Mouse (Mus musculus) frontal cortex, postnatal 25 days (tissue): Measurements from ENCODE around the gene Parva.

Experiments used
- DNase-seq, 2 experiments: peaks; one replicate each; pipeline ENCODE4 v3.0.0; 2022; ENCODE audit warnings: low spot score in 2 of 2

Gene Parva

GRCm38 (mm10) chr7:112512895-112513294 lies 85.6 kb downstream of the Parva start:
- DNase-seq: no peak

GRCm38 (mm10) chr7:112514636-112515193 lies 87.4 kb downstream of the Parva start:
- no peak for DNase-seq

- no peak for DNase-seq
Measured at GRCm38 (mm10) chr7:112525465-112525864, 98.2 kb downstream of the Parva start.

GRCm38 (mm10) chr7:112526226-112526625 lies 98.9 kb downstream of the Parva start:
- no peak for DNase-seq

- no peak for DNase-seq
Measured at GRCm38 (mm10) chr7:112527230-112527629, 99.9 kb downstream of the Parva start.

- DNase-seq: no peak
Measured at GRCm38 (mm10) chr7:112528059-112528458, 100.8 kb downstream of the Parva start.

GRCm38 (mm10) chr7:112528582-112529360 lies 101.5 kb downstream of the Parva start:
- no peak for DNase-seq

- no peak for DNase-seq
Measured at GRCm38 (mm10) chr7:112530924-112531323, 103.6 kb downstream of the Parva start.

GRCm38 (mm10) chr7:112534148-112534547 lies 106.8 kb downstream of the Parva start:
- no peak for DNase-seq

- DNase-seq: peak in 1 of 2 experiments; percentile 28
Measured at GRCm38 (mm10) chr7:112535408-112535921, 108.2 kb downstream of the Parva start.

GRCm38 (mm10) chr7:112549136-112549535 lies 121.8 kb downstream of the Parva start:
- no peak for DNase-seq

GRCm38 (mm10) chr7:112561504-112561903 lies 134.2 kb downstream of the Parva start:
- DNase-seq: no peak

- no peak for DNase-seq
Measured at GRCm38 (mm10) chr7:112567004-112567403, 139.7 kb downstream of the Parva start.

GRCm38 (mm10) chr7:112568961-112569360 lies 141.7 kb downstream of the Parva start:
- DNase-seq: no peak

GRCm38 (mm10) chr7:112581621-112582020 lies 154.3 kb downstream of the Parva start:
- DNase-seq: no peak

- no peak for DNase-seq
Measured at GRCm38 (mm10) chr7:112582882-112583405, 155.6 kb downstream of the Parva start.

- no peak for DNase-seq
Measured at GRCm38 (mm10) chr7:112587449-112587848, 160.1 kb downstream of the Parva start.

- DNase-seq: no peak
Measured at GRCm38 (mm10) chr7:112589530-112589929, 162.2 kb downstream of the Parva start.

- DNase-seq: no peak
Measured at GRCm38 (mm10) chr7:112593586-112593985, 166.3 kb downstream of the Parva start.

GRCm38 (mm10) chr7:112595226-112595850 lies 168.0 kb downstream of the Parva start:
- DNase-seq: no peak

GRCm38 (mm10) chr7:112599650-112600049 lies 172.3 kb downstream of the Parva start:
- no peak for DNase-seq

GRCm38 (mm10) chr7:112600163-112600562 lies 172.9 kb downstream of the Parva start:
- no peak for DNase-seq
